Mouse (Mus musculus): Measurements from ENCODE around the gene Gm15155. TPM values are rescaled to one million over a fixed set of nuclear protein-coding genes. Genes with fewer than 3 reads are reported as not detected.

The Gm15155 gene
- total RNA-seq (2023): not detected

GRCm38 (mm10) chrX:155624341-155624841 lies at the start of gene Gm15155:
TSS of gene Gm15155 (plus strand) at chrX:155624741.

GRCm38 (mm10) chrX:155623701-155624281 lies 750 bp upstream of the Gm15155 start, which contains the start of gene Ptchd1:
TSS of gene Ptchd1 (minus strand) at chrX:155623814.

Other genes with a start within 250 kb of the Gm15155 start
- gene Ptchd1, start 927 bp upstream of the Gm15155 start, total RNA-seq (2023): not detected